Mouse (Mus musculus) urinary bladder, postnatal 4 days (tissue): ENCODE measurements around the gene Cfap44.
"Not testable (repeated sequence)": the region's sequence is repeated elsewhere in the genome, so short reads cannot be mapped to it uniquely, and the experiment has no call there.

Experiments used
- DNase-seq, 2 experiments: peaks; one replicate each; pipeline ENCODE4 v3.0.0; 2021 to 2022; ENCODE audit warnings: low spot score in 2 of 2

Cfap44 gene

DNA sequence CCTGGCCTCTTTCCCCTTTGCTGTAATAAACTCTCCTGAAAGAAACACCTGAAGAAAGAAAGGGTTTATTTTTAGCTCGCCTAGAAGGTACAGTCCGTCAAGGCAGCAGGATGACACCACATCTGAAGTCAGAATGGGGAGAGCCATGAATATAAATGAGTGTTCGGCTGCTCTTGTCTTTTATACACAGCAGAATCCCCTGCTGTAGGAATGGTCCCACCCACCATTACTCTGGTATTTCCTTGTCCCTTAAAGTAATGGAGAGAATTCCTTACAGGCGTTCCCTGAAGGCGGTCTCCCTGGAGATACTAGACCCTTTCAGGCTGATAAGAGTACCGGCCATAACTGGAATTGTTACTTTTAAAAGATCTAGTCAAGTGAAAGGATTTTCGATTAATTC lies 35.4 kb downstream of the Cfap44 start:
- DNase-seq: no peak

DNA sequence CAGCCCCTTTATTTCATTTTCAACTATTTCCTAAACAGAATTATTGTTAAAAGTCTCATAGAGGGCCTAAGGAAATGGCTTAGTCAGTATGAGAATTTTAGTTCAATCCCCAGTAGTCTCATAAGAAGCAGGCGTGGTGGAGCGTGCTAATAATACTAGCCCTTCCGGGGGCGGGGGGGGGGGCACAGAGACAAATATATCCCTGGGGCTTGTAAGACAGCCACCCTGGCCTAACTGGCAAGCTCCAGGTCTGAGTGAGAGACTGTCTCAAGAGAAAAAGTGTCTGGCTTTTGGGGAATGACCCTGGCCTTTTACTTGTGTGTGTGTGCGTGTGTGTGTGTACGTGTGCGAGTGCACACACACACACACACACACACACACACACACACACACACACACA lies 40.3 kb downstream of the Cfap44 start:
- no peak for DNase-seq

DNA sequence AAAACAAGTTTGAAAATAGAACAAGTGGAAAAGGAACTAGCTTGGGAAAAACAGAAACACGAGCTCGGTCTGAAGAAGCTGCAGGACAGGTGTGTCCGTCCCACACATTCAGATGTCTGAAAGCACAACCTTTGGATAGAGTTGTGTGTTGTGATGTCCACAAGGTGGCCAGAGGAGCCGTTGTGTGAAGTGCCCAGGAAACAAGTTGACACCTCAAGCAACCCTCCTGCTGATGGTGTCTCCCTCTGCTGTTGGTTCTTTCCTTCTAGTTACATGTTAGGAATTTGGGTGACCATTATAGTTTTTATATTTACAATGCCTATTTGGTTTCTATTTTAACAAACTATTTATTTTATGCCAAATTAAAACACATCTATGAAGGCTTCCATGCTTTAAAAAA lies 40.9 kb downstream of the Cfap44 start:
- DNase-seq: no peak

DNA sequence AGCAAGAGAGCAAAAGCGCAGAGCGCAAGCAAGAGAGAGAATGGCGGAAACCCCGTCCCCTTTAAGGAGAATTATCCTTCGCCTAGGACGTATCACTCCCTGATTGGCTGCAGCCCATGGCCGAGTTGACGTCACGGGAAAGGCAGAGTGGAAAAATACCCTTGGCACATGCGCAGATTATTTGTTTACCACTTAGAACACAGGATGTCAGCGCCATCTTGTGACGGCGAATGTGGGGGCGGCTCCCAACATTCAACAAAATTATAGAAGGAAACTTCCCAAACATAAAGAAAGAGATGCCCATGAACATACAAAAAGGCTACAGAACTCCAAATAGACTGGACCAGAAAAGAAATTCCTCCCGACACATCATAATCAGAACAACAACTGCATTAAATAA lies 47.3 kb downstream of the Cfap44 start:
- not testable (repeated sequence) for DNase-seq

DNA sequence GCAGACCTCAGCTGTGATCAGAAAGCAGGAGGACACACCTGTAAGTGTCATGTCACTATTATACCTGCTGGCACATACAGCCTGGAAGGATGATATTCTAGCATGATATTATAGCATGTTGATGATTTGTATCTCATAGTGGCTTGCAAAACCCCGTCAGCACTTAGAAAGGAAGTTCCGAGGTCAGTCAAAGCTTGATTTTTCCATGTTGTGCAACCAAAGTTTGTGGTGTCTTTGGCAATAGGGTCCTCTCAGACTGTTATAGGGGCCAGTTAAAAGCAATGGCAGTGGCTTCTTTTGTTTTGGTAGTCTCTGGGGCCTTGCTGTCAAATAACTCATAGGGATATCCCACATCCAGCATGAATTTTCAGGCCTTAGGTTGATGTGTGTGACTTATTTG lies 63.3 kb downstream of the Cfap44 start:
- no peak for DNase-seq

DNA sequence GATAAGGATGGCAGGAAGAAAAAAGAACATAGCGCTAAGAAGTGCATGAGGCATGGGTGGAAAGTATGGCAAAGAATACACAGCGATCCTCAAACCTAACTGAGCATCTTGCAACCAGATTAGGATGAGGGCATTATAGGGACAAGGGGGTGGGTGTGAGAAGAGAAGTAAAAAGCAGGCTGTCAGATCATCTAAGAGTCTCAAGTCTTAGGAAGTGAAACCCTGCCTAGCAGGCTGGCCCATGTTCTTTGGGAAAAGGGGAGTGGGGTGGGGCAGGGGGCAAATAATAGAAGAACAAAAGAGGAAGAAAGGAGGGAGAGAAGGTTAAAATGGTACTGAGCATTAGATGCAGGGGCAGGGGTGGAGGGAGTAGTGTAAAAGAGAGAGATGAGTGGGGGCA lies 64.2 kb downstream of the Cfap44 start:
- no peak for DNase-seq

DNA sequence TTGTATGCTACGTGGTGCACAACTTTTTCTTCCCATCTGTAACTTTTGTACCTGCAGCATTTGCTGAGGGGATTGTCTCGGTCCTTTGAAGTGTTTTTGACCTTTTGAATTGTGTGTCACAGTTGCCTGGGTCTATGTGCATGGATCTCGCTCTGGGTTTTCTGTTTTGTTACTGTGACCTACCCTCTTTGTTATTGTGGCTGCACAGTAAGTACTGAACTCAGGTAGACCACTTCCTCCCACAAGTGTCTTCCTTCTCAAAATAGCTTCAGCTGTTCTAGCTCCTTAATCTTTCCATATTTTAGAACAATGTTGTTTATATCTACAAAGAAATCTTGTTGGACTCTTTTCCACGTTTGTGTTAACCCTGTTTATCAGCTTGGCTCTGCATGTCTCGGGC lies 66.3 kb downstream of the Cfap44 start:
- no peak for DNase-seq

DNA sequence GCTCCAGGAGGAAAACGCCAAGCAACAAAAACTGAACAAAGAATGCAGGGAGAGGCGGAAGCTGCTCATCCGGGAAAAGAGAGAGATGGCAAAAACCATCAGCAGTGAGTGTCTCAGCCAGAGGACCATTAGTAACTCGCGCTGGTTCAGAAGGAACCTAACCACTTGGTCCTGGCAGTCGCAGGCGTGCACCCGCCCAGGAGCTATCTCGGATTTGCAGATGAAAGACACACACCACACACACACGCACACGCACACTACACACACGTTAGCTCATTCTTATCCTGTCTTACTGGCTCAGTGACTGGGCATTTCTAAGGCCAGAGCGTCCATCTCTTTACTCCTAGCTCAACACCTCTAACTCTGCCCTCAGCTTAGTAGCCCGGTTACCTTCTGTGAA lies 80.7 kb downstream of the Cfap44 start:
- DNase-seq: no peak

DNA sequence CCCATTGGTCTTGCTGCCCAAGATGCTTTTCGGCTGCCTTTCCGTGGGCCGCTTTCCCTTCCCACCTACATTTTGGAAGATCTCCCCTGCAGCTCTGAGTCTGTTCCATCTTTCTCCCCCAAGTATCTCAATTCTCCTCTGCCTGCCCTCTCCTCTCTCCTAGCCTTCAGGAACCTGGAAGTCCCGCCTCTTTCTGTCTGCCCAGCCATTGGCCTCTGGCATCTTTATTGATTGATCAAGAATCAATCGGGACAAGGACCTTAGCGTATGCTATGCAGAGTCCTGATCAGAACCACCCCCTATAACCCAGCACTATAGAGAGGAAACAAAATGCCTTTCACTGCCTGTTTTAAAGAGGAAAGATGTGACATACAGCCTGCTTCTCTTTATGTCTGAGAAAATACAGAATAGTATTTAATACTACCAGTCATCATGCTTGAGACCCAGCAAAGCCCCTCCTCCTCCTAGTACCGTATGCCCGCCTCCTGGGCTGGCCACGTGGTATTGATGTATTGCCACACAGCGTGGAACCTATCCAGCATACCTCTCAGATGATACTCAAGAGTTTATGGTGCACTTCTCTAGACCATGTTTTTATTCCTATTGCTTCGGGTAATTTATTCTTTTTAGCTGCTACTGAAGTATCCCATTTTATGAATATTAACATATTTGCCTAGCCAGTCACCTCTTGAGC lies 81.2 kb downstream of the Cfap44 start:
- no peak for DNase-seq

DNA sequence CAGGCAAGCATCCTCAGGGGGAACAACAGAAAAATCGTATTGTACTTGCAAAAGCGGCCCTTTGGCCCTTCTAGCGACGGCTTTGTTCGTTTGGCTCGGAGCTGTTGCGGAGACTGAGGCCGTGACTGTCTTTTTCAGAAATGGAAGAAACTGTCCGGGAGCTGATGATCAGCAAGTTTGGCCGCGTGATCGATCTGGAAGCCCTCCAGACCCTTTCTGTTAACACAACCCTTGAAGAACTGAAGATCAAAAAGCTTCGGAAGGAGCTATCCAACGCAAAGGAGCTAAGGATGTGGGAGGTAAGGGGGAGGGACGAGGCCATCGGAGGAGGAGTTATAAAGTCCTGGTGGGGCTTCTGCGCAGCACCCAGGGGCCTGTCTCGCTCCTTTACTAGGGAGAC lies 84.2 kb downstream of the Cfap44 start:
- DNase-seq: no peak

DNA sequence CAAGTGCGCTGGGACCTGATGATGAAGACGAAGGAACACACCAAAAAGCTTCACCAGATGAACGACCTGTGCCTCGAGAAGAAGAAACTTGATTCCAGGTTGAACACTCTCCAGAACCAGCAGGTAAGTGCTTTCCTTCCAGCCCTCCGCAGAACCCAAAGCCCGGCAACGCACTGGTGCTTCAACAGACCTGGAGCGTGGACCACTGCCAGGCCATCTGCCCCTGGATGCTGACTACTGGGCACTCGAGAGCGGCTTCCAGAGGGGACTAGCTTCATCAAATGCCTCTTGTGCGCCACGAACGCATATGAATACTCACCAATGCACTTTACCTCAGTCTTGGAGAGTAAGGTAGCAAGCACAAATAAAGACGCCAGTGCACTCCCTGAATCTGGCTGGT lies 85.3 kb downstream of the Cfap44 start:
- DNase-seq: no peak

DNA sequence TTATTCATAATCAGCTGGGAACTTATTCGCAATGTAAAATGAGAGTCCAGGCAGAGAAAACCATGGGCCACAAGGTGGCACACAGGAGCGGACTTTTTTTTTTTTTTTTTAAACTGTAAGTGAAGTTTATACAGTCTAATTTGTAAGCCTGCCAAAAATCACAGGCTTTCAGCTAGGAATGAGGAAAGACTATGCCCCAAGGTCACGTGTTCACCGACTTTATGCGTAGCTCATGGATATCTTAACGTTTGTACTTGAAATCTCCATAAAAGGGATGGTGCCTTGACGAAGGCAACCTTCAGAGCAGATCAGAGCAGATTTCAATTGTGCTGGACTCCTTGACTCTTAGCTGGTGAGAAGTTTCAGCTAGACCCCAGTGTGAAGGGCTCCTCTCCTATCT lies 86.0 kb downstream of the Cfap44 start:
- no peak for DNase-seq

DNA sequence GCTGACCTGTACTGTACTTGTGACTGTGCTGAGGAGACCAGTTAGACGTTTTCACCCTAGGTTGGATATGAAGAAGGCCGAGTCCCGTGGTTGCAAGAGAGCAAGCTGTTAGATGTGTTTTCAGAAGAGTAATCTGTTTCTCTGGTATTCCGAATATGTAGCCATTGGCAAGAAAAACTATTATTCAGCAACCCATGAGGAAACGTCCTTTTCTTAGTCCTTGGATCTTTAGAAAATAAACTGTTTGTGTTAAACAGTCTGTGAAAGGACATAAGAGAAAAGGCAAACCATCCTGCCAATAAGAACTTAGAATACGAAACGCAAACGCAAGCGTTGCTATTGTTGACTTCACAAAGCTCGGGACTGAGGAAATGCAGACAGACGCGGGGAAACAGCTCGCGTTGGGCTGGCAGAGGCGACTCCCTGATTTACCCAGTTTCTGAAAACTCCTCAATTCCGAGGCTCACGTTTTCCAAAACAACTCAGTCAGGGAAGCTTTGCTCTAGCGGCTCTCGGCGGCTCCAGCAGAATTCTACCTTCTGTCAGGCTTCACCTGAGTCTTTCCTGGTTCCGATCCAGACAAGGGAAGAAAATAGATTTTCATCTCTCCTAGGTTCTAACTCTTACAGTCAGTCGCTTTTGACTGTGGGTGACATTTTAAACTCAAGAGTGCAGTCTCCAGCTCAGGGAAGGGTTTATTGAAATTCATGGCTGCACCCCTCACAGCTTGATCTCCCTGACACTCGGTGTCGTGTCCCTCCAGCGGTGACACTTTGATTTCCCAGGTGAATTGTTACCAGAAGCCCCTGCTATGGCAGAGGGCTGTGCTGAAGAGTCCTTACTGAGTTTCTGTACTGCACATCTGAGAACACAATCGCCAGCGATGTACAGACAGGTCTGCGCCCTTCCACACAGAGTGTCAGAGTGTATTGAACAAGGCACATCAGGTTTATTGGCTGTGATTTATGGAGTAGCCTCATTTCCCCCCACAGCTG lies 87.3 kb downstream of the Cfap44 start:
- DNase-seq: no peak

DNA sequence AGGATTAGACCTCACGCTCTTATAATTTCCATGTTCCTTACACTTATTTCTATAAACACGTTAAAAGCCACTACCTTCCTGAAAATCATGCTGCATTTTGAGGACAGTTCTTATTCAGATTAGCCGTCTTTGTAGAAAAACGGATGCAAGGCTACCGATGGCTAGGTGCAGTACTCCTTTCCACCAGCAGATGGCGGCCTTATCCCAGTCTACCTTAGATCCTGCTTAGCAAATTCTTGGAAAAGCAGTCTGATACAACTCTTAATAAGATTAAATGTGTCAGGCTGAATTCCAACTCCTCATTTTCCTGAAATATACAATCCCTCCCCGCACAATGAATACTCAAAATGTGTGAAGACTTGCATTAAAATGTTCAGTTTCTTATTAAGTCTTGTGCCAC lies 89.5 kb downstream of the Cfap44 start:
- peak; percentile 64 to 84 for DNase-seq

DNA sequence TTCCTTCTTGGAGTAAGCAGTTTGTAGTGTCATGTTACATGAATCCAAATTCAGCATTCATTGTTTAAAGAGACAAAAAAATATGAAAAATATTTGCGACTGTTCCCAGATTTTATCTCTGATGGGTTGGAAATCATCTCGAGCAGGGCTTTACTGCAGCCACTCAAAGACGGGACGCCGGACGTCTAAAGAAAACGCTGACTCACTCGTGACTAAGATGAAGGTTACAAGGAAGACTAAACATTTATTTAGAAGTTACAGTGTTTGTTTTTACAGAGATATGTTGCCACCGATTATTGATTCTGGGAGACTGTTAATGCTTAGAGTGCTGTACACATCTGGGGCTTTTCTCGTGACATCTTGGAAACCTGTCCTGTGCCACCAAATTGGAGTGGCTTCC lies 90.2 kb downstream of the Cfap44 start:
- DNase-seq: no peak

DNA sequence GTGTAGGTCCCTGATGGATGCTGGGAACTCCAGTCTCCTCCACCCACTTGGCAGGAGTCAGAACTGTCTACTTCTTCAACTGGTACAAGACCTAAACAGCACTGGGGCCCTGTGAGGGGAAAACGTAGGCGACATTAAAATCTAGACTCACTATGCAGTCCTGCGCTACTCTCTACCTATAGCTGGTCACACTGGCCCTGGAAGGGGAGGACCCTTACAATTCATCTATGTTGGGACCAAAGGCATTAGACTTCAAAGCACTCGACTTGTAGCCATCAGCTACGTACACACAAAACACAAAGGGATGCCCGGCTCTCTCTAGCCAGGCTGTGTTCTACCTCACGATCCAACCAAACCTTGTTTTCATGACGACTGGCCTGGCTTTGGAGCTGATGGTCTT lies 91.1 kb downstream of the Cfap44 start:
- no peak for DNase-seq

DNA sequence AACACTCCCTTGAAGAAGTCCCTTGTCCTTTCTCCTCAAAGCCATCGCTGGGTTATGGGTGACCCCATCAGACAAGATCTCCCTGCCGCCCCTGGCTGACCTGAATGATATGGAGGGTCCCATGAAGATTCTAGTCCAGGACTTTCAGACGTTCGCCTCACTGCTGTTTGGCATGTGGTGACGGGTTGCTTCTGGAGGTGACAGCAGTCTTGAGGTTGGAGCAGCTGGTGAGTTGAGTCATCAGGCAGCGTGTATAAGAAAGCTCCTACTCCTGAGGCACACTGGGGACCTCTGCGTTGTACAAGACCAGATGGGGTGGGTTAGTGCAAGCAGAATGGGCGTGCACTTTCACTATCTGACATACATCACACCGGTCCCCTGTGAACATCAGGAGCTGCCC lies 92.0 kb downstream of the Cfap44 start:
- no peak for DNase-seq

DNA sequence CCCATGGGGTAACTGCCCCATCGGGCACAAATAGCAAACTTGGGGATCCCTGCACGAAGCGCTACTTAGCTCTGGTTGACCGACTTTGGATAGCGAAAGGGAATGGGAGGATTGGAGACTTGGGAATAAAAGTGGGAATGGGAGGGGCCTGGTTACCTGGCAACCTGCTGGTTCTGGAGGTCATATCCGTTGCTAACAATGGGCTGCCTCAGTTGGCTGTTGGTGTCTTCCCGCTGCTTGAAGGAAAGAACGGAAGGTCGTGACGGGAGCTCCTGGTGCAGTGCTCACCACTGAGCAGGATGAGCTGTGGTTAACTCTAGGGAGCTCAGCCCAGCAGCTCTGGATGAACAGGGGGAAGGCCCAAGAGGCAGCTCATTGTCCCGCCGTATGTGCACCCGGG lies 92.6 kb downstream of the Cfap44 start:
- DNase-seq: no peak

DNA sequence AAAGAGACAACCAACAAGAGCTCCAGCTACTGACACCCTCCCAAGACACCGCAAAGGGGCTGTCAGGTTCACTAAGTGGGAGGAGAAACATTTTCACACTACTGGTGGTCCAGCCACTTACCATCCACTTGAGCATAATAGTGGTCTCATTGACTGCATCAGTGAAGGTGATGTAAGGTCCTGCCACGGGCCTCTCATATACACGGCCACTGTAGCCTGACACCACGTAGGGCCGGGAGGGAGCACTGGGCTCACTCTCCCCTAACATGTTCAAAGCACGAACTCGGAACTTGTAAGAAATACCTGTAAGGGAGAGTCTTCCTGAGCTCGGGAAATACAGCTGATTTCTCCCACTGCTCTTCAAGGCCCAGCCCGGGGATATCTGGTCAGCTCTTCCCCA lies 96.5 kb downstream of the Cfap44 start:
- DNase-seq: no peak

DNA sequence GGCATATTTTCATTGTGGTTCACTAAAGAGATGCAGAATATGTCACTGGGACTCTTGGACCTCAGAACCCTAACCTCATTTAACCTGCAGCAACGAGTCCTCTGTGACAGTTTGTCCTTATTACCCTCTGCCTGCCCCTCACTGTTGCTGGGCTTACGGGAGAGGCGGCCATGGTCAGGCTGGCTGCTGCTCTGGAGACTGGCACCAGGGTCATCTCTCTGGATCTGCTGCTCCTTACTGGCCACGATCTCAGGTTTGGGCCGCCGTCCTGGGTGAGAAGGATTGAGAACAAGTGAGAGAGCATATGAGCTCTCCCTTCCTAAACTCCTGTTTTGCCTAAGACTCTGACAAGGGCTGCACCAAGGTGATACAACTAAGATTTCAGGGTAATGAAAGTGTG lies 97.6 kb downstream of the Cfap44 start:
- DNase-seq: no peak

DNA sequence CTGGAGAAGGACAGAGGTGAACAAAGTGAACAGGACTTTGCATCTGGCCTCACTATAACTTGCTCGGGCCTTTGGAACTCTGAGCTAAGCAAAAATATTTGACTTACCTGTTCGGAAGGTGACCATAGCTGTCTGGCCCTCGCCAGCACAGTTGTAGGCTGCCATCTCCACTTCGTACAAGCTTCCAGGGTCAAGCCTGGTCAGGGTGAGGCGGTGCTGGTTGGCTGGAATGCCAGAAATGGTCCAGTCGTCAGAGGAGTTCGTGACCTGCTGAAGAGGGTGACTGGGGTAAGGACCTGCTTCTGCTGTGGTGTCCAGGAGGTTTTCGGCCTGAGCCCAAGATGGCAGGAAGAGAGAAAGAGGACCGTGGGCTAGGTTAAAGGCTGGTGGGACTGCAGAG lies 98.1 kb downstream of the Cfap44 start:
- no peak for DNase-seq

DNA sequence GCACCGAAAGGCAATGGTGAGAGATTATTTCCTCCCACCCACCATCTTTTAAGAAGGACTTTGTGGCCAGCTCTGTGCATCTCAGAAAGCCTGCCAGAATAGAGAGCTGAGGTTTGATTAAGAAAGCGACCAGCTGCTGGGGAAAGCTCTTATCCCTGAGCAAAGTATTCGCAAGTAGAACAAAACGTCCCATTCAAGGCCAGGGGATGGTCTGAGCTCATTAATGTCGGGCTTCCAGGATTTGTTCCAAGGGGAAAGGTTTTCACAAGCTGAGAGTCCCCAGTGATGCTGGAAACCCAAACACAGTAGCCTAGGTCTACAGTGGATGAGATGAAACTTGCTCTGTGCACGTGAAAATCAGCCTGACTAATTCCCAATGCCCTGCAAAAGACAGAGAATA lies 99.3 kb downstream of the Cfap44 start:
- DNase-seq: peak in 1 of 2 experiments; percentile 57

DNA sequence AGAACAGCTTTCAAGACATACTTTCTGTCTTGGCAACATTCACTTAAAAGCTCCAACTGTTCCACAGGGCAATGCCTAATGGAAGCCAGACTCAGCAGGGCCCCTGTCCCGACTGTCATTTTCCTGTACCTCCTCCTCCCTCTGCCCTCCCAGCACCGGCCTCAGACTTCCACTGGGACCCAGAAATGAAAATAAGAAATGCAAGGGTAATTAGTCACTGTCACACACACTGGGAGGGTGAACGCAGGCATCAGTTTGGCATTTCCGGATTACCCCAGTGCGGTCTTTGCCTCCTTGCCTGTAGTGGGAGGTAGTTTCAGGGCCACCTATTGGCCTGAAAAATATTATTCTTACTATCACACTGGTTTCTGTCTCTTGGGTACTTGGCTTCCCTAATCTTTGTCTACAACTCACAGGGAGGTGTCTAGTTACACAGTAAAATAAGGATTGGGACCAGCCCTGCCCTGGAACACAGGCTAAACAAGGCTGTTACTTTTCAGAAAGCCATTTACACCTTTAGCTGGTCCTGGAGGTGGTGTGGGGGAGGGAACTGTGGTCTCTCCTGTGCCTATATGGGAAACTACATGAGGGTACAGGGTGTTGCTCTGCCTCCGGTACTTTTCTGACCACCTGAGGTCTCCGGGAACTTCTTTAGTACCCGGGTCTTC lies 100.0 kb downstream of the Cfap44 start:
- no peak for DNase-seq
